Mouse (Mus musculus): Measurements from ENCODE around the gene Tex2. TPM values are rescaled to one million over a fixed set of nuclear protein-coding genes. Genes with fewer than 3 reads are reported as not detected.

The Tex2 gene
- total RNA-seq, 1 experiment: 34.4 TPM

DNA sequence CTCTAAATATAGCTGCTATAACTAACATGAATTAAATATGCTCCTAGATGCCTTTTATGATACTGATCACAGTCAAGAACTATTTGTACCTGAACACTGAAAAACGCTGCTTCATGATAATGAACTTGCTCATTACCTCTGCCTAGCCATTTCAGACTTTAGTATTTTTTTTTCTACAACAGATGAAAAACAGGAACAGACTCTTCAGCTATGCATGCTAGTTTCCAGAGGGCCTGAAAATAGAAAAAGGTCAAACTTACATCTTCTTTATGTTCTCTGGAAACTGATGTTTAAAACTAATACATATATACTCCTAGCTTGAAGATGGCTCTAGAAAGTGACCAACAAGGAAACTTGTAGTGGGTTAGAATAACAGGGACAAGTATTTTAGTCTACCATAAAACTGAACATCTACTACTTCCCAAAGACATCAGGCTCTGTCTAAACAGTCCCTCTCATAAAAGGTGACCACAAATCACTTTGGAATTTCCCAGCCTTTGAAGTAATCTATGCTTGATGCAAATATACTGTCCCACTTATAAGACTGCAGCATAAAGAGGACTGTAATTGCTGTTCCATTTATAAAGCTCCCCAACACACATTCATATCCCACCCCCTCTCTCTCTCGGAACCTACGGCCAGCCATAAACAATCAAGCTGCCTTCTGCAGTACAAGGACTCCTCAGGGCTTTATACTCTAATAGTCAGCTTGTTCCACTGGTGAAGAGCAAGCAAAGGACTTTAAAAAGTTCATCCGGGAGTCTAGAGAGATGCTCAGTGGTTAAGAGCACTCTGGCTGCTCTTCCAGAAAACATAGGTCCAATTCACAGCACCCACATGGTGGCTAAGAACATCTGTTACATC lies 148.3 kb downstream of the Tex2 start:
- Histone ChIP-seq H3K27ac (ENCODE audit: insufficient read depth, low read depth, low read length, poor library complexity, severe bottlenecking) (no peak overlapping the region), H3K36me3 (ENCODE audit: control insufficient read depth, insufficient read depth, low read length, poor library complexity, severe bottlenecking) (no peaks in the 10 kb centered on the region), H3K9ac (ENCODE audit: insufficient read depth, low read depth, low read length, poor library complexity, severe bottlenecking) (no peak overlapping the region), H3K9me3 (ENCODE audit: control insufficient read depth, insufficient read depth, low read depth, low read length) (no peaks in the 10 kb centered on the region), H3K4me1 (ENCODE audit: control insufficient read depth in 2 of 2, insufficient read depth in 2 of 2, low read length in 2 of 2, poor library complexity in 1 of 2) (no peaks in the 10 kb centered on the region), H3K4me3 (ENCODE audit: insufficient read depth in 1 of 2, low read depth in 1 of 2, low read length in 2 of 2, poor library complexity in 1 of 2, severe bottlenecking in 1 of 2) (no peak overlapping the region)
- in situ Hi-C loops (cut with MboI; ENCODE audit: low sequenced_read_pairs in 2 of 2, unreplicated experiment in 2 of 2): no loop called here
- no peak for TF ChIP-seq ZNF384 (IDR thresholded peaks at IDR 0.05; ENCODE audit: low read depth, low read length)
- TF ChIP-seq HCFC1 (IDR thresholded peaks at IDR 0.05; ENCODE audit: borderline replicate concordance, insufficient read depth, low read length): no peak
- TF ChIP-seq CHD2 (IDR thresholded peaks at IDR 0.05; ENCODE audit: low read depth, low read length): no peak
- no peak for TF ChIP-seq MAFK (IDR thresholded peaks at IDR 0.05; ENCODE audit: insufficient read depth, low read depth, low read length)
- no peak for TF ChIP-seq ZC3H11A (IDR thresholded peaks at IDR 0.05; ENCODE audit: borderline replicate concordance, low read depth, low read length)
- no peak for DNase-seq (ENCODE audit: low read depth, low spot score)

DNA sequence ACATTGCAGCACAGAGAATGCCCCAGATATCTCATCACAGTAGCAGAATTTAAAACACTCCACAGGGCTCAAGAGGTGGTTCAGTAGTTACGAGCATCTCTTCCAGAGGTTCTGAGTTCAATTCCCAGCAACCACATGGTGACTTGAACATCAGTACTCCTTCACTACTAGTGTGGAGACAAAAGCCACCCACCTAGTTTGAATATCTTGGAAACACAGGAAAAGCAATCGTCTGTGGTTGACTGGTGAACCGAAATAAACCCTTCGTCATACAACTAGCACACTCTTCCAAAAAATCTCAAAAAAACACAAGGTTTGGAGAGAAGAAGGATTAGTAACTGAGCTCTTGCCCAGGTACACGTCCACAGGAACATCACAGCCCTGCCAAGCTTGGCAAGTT lies 149.4 kb downstream of the Tex2 start:
- no peak overlapping the region for H3K9ac ChIP-seq (ENCODE audit: insufficient read depth, low read depth, low read length, poor library complexity, severe bottlenecking)
- in situ Hi-C loops (cut with MboI; ENCODE audit: low sequenced_read_pairs in 2 of 2, unreplicated experiment in 2 of 2): no loop called here
- no peaks in the 10 kb centered on the region for H3K4me1 ChIP-seq (ENCODE audit: control insufficient read depth in 2 of 2, insufficient read depth in 2 of 2, low read length in 2 of 2, poor library complexity in 1 of 2)
- no peak overlapping the region for H3K27ac ChIP-seq (ENCODE audit: insufficient read depth, low read depth, low read length, poor library complexity, severe bottlenecking)
- TF ChIP-seq ZNF384 (IDR thresholded peaks at IDR 0.05; ENCODE audit: low read depth, low read length): no peak
- no peak for DNase-seq (ENCODE audit: low read depth, low spot score)
- no peaks in the 10 kb centered on the region for H3K9me3 ChIP-seq (ENCODE audit: control insufficient read depth, insufficient read depth, low read depth, low read length)
- no peak overlapping the region for H3K4me3 ChIP-seq (ENCODE audit: insufficient read depth in 1 of 2, low read depth in 1 of 2, low read length in 2 of 2, poor library complexity in 1 of 2, severe bottlenecking in 1 of 2)
- no peaks in the 10 kb centered on the region for H3K36me3 ChIP-seq (ENCODE audit: control insufficient read depth, insufficient read depth, low read length, poor library complexity, severe bottlenecking)

DNA sequence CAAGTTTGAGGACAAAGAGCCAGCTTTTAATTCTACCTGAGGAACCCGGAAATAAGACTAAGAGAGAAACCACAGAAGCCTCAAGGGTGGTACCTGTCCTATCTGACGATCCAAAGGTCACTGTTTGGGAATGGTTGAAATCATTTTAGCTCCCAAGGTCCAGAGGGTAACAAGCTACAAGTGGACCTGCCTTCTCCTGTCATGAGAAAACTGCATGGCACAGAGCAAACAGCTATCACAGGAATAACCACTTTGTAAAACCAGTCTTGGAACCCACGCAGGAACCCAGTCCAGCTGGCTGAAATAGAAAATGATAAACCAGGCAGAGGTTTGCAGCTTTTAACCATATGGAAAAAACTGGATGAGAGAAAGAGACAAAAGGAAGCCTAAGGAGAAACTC lies 150.9 kb downstream of the Tex2 start:
- Histone ChIP-seq H3K27ac (ENCODE audit: insufficient read depth, low read depth, low read length, poor library complexity, severe bottlenecking) (no peak overlapping the region), H3K36me3 (ENCODE audit: control insufficient read depth, insufficient read depth, low read length, poor library complexity, severe bottlenecking) (no peaks in the 10 kb centered on the region), H3K4me3 (ENCODE audit: insufficient read depth in 1 of 2, low read depth in 1 of 2, low read length in 2 of 2, poor library complexity in 1 of 2, severe bottlenecking in 1 of 2) (no peak overlapping the region), H3K4me1 (ENCODE audit: control insufficient read depth in 2 of 2, insufficient read depth in 2 of 2, low read length in 2 of 2, poor library complexity in 1 of 2) (no peaks in the 10 kb centered on the region), H3K9me3 (ENCODE audit: control insufficient read depth, insufficient read depth, low read depth, low read length) (no peaks in the 10 kb centered on the region), H3K9ac (ENCODE audit: insufficient read depth, low read depth, low read length, poor library complexity, severe bottlenecking) (no peak overlapping the region)
- DNase-seq (ENCODE audit: low read depth, low spot score): no peak
- TF ChIP-seq CHD2 (IDR thresholded peaks at IDR 0.05; ENCODE audit: low read depth, low read length): no peak
- TF ChIP-seq ZNF384 (IDR thresholded peaks at IDR 0.05; ENCODE audit: low read depth, low read length): no peak
- no peak for TF ChIP-seq MAFK (IDR thresholded peaks at IDR 0.05; ENCODE audit: insufficient read depth, low read depth, low read length)
- in situ Hi-C loops (cut with MboI; ENCODE audit: low sequenced_read_pairs in 2 of 2, unreplicated experiment in 2 of 2): no loop called here

DNA sequence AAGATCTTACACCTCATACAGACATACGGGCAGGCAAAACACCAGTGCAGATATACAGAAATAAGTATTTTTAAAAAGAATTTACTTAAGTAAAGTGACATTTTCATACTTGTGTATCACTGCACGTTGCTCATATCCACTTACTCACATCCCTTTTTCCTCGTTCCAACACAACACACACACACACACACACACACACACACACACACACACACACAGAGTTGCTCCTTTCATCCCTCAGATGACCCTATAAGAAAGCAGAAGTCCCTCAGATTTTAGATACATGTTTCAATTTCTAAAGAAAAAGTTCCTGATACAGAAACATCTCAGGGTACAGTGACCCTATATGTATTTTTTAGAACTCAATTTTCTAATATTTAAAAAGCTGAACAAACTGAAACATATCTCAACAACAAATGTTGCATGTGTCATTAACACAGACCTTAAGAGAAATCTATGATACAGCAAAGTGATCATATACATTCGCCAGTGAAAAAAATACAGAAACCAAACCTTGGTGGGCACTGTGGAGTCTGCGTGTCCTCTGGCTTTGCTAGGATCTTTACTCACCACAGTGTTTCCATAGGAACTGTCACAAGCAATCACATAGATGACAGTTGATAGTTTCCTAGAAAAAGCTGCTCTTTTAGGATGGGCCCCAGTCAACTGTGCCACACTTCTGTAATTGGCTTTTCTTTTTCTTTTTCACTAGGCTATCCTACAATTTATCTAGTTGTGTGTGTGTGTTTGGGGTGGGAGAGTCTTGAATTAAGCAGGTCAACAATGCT lies 151.9 kb downstream of the Tex2 start:
- no peaks in the 10 kb centered on the region for H3K4me1 ChIP-seq (ENCODE audit: control insufficient read depth in 2 of 2, insufficient read depth in 2 of 2, low read length in 2 of 2, poor library complexity in 1 of 2)
- no peak overlapping the region for H3K9ac ChIP-seq (ENCODE audit: insufficient read depth, low read depth, low read length, poor library complexity, severe bottlenecking)
- no peak overlapping the region for H3K4me3 ChIP-seq (ENCODE audit: insufficient read depth in 1 of 2, low read depth in 1 of 2, low read length in 2 of 2, poor library complexity in 1 of 2, severe bottlenecking in 1 of 2)
- no peak for DNase-seq (ENCODE audit: low read depth, low spot score)
- TF ChIP-seq MAFK (IDR thresholded peaks at IDR 0.05; ENCODE audit: insufficient read depth, low read depth, low read length) (no peak), ZNF384 (IDR thresholded peaks at IDR 0.05; ENCODE audit: low read depth, low read length) (no peak), ZC3H11A (IDR thresholded peaks at IDR 0.05; ENCODE audit: borderline replicate concordance, low read depth, low read length) (no peak), CHD2 (IDR thresholded peaks at IDR 0.05; ENCODE audit: low read depth, low read length) (no peak), HCFC1 (IDR thresholded peaks at IDR 0.05; ENCODE audit: borderline replicate concordance, insufficient read depth, low read length) (no peak)
- H3K27ac ChIP-seq (ENCODE audit: insufficient read depth, low read depth, low read length, poor library complexity, severe bottlenecking): no peak overlapping the region
- H3K9me3 ChIP-seq (ENCODE audit: control insufficient read depth, insufficient read depth, low read depth, low read length): no peaks in the 10 kb centered on the region
- H3K36me3 ChIP-seq (ENCODE audit: control insufficient read depth, insufficient read depth, low read length, poor library complexity, severe bottlenecking): no peaks in the 10 kb centered on the region
- in situ Hi-C loops (cut with MboI; ENCODE audit: low sequenced_read_pairs in 2 of 2, unreplicated experiment in 2 of 2): no loop called here
